Mouse (Mus musculus) embryonic facial prominence, embryonic 12.5 days (tissue): ENCODE measurements at regions not wholly inside any gene's neighbourhood (a gene's known extent, or its start where the extent isn't known, plus 50 kb on each side); places are given as distances from the start of the nearest gene placed in this dataset.

ENCODE experiments used
- ATAC-seq: fragments of 200-750 bp; cut with Nextera tagmentation; 2 replicates; pipeline ENCODE4 v1.8.0; 2017; ENCODE audit not compliant: insufficient number of reproducible peaks, insufficient read depth, low FRiP score, low TSS enrichment
- H3K27ac ChIP-seq: fragments of 300-500 bp; sonication (generic); 2 replicates; pipeline ENCODE4 v1.5.1; 2016; ENCODE audit warnings: mild to moderate bottlenecking
- H3K27me3 ChIP-seq: fragments of 300-500 bp; sonication (generic); 2 replicates; pipeline ENCODE4 v1.6.1; 2016; ENCODE audit warnings: mild to moderate bottlenecking, moderate library complexity
- H3K36me3 ChIP-seq: fragments of 300-500 bp; sonication (generic); 2 replicates; pipeline ENCODE4 v1.6.1; 2016; ENCODE audit warnings: mild to moderate bottlenecking
- H3K4me1 ChIP-seq: fragments of 300-500 bp; sonication (generic); 2 replicates; pipeline ENCODE4 v1.6.1; 2016
- H3K4me2 ChIP-seq: fragments of 300-500 bp; sonication (generic); replicated peaks from 2 replicates; pipeline ENCODE4 v1.6.1; 2016; ENCODE audit warnings: mild to moderate bottlenecking, moderate library complexity
- H3K4me3 ChIP-seq: fragments of 300-500 bp; sonication (generic); 2 replicates; pipeline ENCODE4 v1.5.1; 2016; ENCODE audit warnings: mild to moderate bottlenecking
- H3K9ac ChIP-seq: fragments of 300-500 bp; sonication (generic); 2 replicates; pipeline ENCODE4 v1.6.1; 2016; ENCODE audit warnings: mild to moderate bottlenecking, moderate library complexity
- H3K9me3 ChIP-seq: fragments of 300-500 bp; sonication (generic); 2 replicates; pipeline ENCODE4 v1.6.1; 2016; ENCODE audit warnings: mild to moderate bottlenecking, moderate library complexity
- WGBS: fragments of 180-500 bp; shearing (Covaris S2); methylation state at CpG from one replicate; pipeline ENCODE4 v1.1.7; 2016; 5-methylcytosine and 5-hydroxymethylcytosine counted together

DNA sequence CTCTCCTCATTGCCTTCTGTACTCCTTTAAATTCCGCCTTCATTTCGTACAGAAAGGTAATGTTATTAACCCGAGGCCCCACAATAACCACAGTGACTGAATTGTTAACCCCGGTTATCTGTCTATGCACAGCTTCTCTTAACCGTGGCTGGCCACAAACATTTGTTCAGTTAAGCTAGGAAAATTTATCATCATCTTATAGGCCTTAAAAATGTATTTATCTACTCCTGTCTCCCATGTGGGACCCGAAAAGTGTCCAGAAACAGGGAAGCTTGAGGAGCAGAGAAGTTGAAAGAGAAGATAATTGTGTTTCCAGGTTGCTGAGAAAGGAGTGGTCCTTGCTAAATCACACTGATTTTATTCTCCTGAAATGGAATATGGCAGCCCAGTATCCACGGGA, 206.6 kb upstream of the Trib2 start:
- no peak overlapping the region for H3K4me3 ChIP-seq
- no peaks in the 10 kb centered on the region for H3K36me3 ChIP-seq
- H3K9ac ChIP-seq: no peak overlapping the region
- 84% methylated on average over 7 of the region's 7 CpGs for WGBS
- H3K27ac ChIP-seq: no peak overlapping the region
- no peaks in the 10 kb centered on the region for H3K9me3 ChIP-seq
- no peak overlapping the region for H3K4me2 ChIP-seq
- ATAC-seq: no peak
- no peaks in the 10 kb centered on the region for H3K4me1 ChIP-seq
- H3K27me3 ChIP-seq: no peaks in the 10 kb centered on the region

DNA sequence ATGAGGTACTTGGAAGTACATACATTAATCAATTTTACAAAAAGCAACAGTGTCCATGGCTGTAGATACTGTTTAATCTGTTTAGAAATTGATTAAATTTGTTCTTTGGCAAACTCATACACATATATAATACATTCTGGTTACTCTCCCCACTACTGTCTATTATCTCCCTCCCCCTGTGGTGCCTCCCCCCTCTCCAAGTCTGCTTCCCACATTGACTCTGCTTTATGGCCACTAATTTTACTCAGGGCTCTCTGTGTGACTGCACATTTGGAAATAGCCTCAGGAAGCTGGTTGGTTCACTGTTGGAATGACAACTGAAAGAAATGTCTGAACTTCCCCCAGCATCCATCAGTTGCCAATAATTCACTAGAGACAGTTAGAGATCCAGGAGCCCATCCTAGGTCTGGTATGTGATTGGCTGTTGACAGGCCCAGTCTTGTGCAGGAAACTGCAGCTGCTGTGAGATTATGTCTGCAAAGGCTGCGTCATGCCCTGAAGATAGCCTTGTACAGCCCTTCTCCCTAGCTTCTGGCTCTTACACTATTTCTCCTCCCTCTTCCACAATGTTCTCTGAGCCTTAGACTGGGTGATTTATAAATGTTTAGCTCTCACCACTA, 204.6 kb upstream of the Trib2 start:
- no peaks in the 10 kb centered on the region for H3K9me3 ChIP-seq
- no peak overlapping the region for H3K9ac ChIP-seq
- ATAC-seq: no peak
- H3K36me3 ChIP-seq: no peaks in the 10 kb centered on the region
- no peak overlapping the region for H3K27ac ChIP-seq
- no peak overlapping the region for H3K4me3 ChIP-seq
- WGBS: 72% methylated on average over 1 of the region's 1 CpGs
- H3K4me1 ChIP-seq: no peaks in the 10 kb centered on the region
- H3K4me2 ChIP-seq: no peak overlapping the region
- no peaks in the 10 kb centered on the region for H3K27me3 ChIP-seq

DNA sequence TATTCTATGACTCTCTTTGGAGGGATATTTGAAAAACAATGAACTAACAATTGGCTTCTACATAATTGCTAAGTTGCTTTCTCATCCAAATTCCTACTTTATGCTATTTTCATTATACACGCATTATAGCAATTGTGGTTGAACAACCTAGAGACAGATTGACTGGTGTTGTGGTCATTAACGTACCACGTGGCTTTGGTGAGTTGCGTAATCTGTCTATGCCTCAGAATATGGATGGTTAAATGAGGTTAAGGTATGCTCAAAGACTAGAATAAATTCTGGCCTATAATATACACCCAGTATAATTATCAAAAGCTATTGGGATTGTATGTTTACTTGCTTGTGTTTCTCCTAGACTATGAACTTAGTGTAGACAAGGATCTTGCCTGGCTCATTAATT, 201.5 kb upstream of the Trib2 start:
- 86% methylated on average over 4 of the region's 4 CpGs for WGBS
- no peak overlapping the region for H3K27ac ChIP-seq
- no peaks in the 10 kb centered on the region for H3K27me3 ChIP-seq
- H3K9ac ChIP-seq: no peak overlapping the region
- no peaks in the 10 kb centered on the region for H3K4me1 ChIP-seq
- H3K4me3 ChIP-seq: no peak overlapping the region
- no peak overlapping the region for H3K4me2 ChIP-seq
- H3K36me3 ChIP-seq: no peaks in the 10 kb centered on the region
- H3K9me3 ChIP-seq: no peaks in the 10 kb centered on the region
- no peak for ATAC-seq

DNA sequence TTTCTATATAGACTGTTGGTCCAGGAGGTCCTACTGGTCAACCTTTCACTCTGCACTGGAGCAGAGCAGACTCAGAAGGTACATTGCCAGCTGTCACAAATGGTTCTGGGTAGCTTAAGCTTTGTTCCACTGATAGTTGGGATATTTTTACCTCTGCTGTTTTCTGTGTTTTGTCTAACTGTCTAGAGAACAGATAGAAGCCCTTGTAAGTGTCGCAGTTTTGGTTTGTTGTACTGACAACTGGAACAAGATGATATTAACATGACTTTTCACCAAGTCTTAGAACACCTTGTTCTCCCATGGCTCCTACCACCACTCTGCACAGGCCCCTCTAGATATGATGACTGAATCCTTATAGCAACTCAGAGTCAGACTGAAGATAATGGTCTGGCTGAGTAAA, 199.9 kb upstream of the Trib2 start:
- no peak for ATAC-seq
- no peak overlapping the region for H3K27ac ChIP-seq
- 91% methylated on average over 1 of the region's 1 CpGs for WGBS

DNA sequence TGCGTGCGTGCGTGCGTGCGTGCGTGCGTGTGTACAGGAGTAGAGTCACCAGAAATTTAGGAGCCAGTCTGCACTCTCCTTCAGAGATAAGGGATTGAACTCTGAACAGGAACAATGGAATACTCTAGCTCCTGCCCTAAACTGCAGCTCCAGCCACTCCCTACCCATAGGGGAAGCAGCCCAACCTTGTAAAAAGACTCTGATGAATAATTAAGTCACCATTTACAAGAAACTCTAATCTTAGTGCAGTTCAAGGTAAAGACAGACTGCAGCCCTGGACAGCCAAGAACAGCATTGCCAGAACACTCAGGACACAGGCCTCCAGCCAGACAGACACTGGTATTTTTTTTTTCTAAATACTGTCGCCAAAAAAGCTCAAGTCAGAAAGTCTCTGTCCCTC, 198.9 kb upstream of the Trib2 start:
- 92% methylated on average over 8 of the region's 8 CpGs for WGBS
- Histone ChIP-seq H3K36me3 (no peaks in the 10 kb centered on the region), H3K4me2 (no peak overlapping the region), H3K4me1 (peaks cover 2% of the 10 kb centered on the region; the same call in 1 of the 2 replicates), H3K4me3 (no peak overlapping the region), H3K9ac (no peak overlapping the region), H3K9me3 (no peaks in the 10 kb centered on the region), H3K27ac (no peak overlapping the region), H3K27me3 (no peaks in the 10 kb centered on the region)
- no peak for ATAC-seq

More for the DNA sequence above, 199.9 kb upstream of the Trib2 start:
- no peaks in the 10 kb centered on the region for H3K36me3 ChIP-seq
- no peak overlapping the region for H3K4me3 ChIP-seq
- no peak overlapping the region for H3K9ac ChIP-seq
- H3K4me2 ChIP-seq: no peak overlapping the region
- H3K27me3 ChIP-seq: no peaks in the 10 kb centered on the region
- H3K9me3 ChIP-seq: no peaks in the 10 kb centered on the region
- H3K4me1 ChIP-seq: no peaks in the 10 kb centered on the region

DNA sequence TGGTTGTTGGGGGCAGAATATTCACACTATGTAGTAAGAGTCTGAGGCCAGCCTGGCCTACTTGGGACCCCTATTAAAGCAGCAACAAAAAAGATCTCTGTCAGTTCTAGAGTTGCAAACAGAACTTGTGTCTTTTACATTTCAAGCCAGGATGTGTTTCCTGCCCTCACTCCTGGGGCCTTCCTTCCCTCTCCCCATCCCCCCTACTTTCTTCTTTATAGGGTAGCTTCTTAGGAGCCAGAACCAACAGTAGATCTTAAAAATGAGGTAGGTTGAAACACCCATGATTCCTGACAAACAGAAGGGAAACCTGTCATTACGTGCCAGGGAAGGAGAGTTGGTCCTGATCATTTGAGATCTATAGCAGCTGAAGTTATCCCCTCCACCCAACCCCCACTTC, 198.0 kb upstream of the Trib2 start:
- Histone ChIP-seq H3K9ac (no peak overlapping the region), H3K27me3 (no peaks in the 10 kb centered on the region), H3K27ac (no peak overlapping the region), H3K4me3 (no peak overlapping the region), H3K9me3 (no peaks in the 10 kb centered on the region), H3K36me3 (no peaks in the 10 kb centered on the region), H3K4me2 (no peak overlapping the region), H3K4me1 (peaks cover 11% of the 10 kb centered on the region)
- ATAC-seq: no peak
- 88% methylated on average over 1 of the region's 1 CpGs for WGBS

DNA sequence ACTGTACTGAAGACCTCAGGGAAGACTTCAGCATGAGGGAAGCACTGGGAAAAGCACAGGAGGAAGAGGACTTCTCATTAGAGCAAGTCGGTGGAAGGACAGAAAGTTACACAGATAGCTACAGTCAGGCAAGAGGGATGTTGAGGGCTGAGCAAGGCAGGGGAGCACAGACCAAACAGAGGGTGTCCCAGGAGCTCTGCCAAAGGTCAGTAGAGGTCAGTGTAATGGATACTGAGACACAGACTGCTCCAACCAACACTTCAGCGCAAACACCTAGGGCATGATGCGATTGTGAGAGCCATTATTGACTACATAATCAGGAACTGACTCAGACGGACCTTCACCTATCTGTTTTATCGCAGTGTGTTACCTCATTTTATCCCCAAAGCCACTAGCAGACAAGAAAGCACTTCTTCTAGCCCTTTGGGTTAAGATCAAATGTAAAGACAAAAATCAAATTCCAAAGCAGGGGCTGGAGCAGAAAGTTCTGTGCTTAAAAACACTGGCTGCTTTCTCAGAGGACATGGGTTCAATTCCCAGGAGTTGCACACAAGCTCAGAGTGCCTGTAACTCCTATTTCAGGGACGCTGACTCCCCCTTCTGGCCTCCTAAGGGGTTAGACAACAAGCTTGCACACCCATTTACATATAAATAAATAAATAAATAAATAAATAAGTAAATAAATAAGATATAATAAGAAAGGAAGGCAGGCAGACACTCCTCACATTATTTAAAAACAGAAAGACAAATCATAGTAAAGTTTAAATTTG, 197.3 kb upstream of the Trib2 start:
- no peak overlapping the region for H3K27ac ChIP-seq
- H3K4me2 ChIP-seq: no peak overlapping the region
- ATAC-seq: no peak
- H3K4me3 ChIP-seq: no peak overlapping the region
- no peaks in the 10 kb centered on the region for H3K27me3 ChIP-seq
- no peaks in the 10 kb centered on the region for H3K9me3 ChIP-seq
- WGBS: 73% methylated on average over 6 of the region's 6 CpGs
- no peak overlapping the region for H3K9ac ChIP-seq
- H3K4me1 ChIP-seq: peaks cover 11% of the 10 kb centered on the region
- no peaks in the 10 kb centered on the region for H3K36me3 ChIP-seq

DNA sequence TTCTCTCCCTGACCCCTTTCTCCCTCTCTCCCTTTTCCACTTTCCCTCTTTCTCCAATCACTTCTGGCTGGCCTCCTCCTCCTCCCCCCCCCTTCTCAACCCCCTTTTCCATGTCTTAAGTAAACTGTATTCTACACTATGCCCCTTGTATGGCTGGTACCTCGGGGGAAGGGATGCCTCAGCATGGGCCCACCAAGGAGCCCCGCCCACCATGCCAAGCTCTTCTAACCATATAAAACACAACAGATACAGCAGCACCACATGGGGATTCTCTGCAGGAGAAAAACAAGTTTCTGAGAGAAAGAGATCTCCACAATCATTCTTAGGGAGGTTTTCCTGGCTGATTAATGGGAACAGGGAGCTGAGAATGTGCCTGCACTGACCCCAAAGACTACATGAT, 196.6 kb upstream of the Trib2 start:
- no peak overlapping the region for H3K27ac ChIP-seq
- H3K4me2 ChIP-seq: no peak overlapping the region
- H3K4me1 ChIP-seq: peaks cover 11% of the 10 kb centered on the region
- ATAC-seq: no peak
- WGBS: 79% methylated on average over 2 of the region's 2 CpGs
- no peak overlapping the region for H3K4me3 ChIP-seq
- H3K36me3 ChIP-seq: no peaks in the 10 kb centered on the region
- no peaks in the 10 kb centered on the region for H3K9me3 ChIP-seq
- no peak overlapping the region for H3K9ac ChIP-seq
- H3K27me3 ChIP-seq: no peaks in the 10 kb centered on the region

DNA sequence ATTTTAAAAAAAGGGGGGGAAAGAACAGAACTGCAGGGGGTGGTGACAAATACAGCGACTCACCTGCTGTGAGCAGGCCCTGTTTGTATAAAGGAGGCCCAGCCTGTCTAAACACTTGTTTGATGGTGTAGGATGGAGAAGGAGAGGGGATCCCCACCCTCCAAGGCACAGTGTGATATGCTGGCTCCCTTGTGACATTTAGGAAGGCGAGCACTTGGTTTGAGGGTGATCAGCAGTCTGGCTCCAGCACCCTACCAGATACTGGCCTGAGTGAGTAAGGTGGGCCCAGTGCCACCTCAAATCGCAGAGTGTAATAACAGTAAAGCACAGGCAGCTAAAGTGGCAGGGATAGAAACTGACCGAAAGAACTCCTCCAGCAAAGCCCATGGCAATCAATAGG, 195.4 kb upstream of the Trib2 start:
- no peak for ATAC-seq
- WGBS: 70% methylated on average over 4 of the region's 4 CpGs
- Histone ChIP-seq H3K9ac (no peak overlapping the region), H3K27ac (no peak overlapping the region), H3K4me2 (no peak overlapping the region), H3K27me3 (no peaks in the 10 kb centered on the region), H3K9me3 (no peaks in the 10 kb centered on the region), H3K4me3 (no peak overlapping the region), H3K36me3 (no peaks in the 10 kb centered on the region), H3K4me1 (peaks cover 11% of the 10 kb centered on the region)

DNA sequence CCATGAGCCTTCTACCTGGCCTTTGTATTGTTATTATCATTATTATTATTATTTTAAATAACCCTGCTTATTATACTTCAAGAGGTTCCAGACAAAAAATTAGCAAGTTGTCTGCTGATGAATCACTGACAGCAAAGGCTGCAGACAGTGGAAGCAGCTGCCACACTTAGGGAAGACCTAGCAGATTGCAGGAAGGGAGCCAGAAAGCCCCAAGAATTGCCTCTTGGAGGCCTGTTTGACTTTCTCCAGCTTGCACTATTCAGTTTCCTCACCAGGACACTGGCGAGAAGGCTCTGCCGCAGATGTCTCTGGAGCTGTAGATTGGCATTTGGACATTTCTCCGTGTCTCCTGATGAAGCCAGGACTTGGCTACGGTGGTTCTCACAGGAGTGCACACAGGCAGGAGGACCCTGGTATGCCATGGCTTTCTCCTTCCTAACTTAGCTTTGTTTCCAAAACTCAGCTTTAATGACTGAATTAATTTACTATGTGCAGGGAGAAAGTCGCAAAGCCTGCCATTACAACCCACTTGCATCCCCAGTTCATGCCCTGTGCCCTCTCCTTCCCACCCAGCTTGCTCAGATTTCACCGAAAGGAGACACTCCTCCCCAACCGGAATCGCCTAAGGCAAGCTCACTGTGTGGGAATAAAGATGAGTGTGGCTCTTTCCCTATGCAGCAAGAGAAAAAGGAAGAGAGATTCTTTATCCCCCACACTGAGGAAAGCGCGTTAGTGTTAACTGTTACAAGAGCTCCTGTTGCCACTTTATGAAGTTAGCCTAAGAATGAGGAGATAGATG, 193.3 kb upstream of the Trib2 start:
- H3K4me3 ChIP-seq: no peak overlapping the region
- WGBS: 19% methylated on average over 10 of the region's 10 CpGs
- H3K27ac ChIP-seq: no peak overlapping the region
- ATAC-seq: no peak
- no peak overlapping the region for H3K9ac ChIP-seq
- H3K4me2 ChIP-seq: no peak overlapping the region
- no peaks in the 10 kb centered on the region for H3K27me3 ChIP-seq
- no peaks in the 10 kb centered on the region for H3K9me3 ChIP-seq
- peaks cover 11% of the 10 kb centered on the region for H3K4me1 ChIP-seq
- H3K36me3 ChIP-seq: no peaks in the 10 kb centered on the region

DNA sequence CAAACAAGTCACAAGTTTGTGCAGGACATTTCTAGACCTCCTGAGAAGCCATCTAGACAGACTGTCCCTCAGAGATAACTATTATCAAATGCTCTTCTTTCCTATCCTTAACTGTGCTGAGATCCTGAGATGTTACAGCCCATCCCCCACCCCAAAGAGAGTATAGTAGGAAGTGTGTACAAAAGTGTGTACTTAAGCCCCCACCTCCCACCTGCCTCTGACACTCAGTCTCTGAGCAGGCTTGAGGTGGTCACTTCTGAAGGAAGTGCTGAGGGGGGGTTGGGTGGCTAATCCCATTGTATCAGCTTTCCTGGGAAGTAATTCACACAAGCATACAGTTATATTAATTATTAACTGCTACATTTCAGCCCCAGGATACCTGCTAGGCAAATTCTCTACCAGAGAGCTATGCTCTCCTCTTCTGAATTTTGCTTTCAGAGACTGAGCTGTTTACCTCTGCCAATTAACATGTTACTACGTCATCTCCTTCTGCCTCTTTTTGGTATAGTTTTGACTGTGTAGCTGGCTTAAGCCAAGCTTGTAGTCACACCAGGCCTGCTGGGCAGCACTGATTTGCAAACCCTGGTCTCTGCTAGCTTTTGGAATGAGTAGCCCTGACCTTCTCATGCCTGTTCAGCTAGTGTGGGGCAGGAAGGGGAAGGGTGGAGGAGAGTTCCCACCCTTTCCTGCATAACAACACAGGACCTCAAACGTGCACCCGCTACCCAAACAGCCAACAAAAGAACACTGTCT, 192.2 kb upstream of the Trib2 start:
- no peaks in the 10 kb centered on the region for H3K27me3 ChIP-seq
- peaks cover 11% of the 10 kb centered on the region for H3K4me1 ChIP-seq
- H3K4me3 ChIP-seq: no peak overlapping the region
- no peaks in the 10 kb centered on the region for H3K36me3 ChIP-seq
- H3K9ac ChIP-seq: no peak overlapping the region
- WGBS: 34% methylated on average over 3 of the region's 3 CpGs
- no peak overlapping the region for H3K27ac ChIP-seq
- H3K9me3 ChIP-seq: no peaks in the 10 kb centered on the region
- H3K4me2 ChIP-seq: no peak overlapping the region
- ATAC-seq: no peak
